Mouse (Mus musculus): ENCODE results near the gene Chst15. TPM values are rescaled to one million over a fixed set of nuclear protein-coding genes. Genes with fewer than 3 reads are reported as not detected.

The Chst15 gene
- polyA plus RNA-seq, 1 experiment from 2014 or later: 23.6 TPM

DNA sequence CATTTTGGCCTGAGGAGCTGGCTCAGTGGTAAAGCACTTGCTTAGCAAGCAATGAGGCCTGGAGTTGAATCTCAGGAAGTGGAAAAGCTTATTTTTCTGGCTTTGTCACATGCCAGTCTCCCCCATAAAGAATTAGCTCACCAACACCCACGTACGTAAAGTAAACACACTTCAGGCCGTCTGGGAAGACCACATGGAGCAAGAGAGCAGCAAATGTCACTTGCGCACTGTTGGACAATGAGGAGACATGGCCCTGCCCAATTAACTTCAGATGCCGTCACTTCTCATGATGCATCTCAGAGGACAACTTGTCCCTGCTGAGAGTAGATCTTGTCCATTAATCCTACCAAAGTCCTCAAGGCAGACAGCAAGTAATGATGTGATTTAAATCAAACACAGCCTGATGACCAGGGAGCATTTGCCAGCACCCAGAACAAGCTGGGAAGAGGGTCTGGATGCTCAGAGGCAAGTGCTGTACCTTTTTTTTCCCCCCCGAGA is 32.1 kb upstream of the Chst15 start:
- no peak for ATAC-seq (ENCODE audit: low FRiP score, low read depth)
- Histone ChIP-seq H3K4me3 (no peak overlapping the region), H3K27me3 (no peaks in the 10 kb centered on the region), H3K4me1 (peaks cover 4% of the 10 kb centered on the region; the same call in 1 of the 2 replicates), H3K36me3 (no peaks in the 10 kb centered on the region), H3K27ac (no peak overlapping the region), H3K9me3 (no peaks in the 10 kb centered on the region), H3K4me2 (replicated peaks) (no peak overlapping the region), H3K9ac (no peak overlapping the region)
- 58% methylated on average over 6 of the region's 6 CpGs for WGBS

DNA sequence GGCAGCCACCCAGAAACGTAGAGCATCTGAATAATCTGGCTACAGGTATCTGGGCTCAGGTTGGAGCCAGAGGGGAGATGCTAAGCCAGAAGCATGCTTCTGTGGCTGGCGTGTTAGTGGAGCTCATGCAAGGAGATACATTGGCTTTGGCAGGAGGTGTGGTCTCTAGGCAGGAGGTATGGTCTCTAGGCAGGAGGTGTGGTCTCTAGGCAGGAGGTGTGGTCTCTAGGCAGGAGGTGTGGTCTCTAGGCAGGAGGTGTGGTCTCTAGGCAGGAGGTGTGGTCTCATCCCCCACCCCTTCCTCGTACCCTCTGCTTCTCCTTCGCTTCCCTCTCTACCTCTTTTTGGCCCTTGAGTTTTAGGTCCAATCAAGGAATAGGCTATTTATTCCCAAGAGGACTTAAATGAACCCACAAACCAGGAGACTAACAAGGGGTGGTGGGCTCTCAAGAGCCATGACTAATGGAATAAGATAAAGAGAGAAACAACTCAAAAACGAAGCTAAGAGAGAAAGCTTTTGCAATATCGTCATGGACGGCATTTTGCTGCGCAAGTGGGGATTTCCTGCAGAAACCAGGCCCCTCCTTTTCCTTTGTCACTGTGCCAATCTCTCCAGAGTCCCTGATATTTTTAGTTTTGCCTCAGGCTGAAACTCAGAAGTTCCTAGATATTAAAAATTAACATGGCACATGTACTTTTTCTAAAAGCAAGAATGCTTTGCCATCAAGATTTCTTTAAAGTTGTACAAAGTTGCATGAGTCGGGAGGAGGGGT is 30.4 kb upstream of the Chst15 start:
- Histone ChIP-seq H3K9ac (no peak overlapping the region), H3K4me2 (replicated peaks) (no peak overlapping the region), H3K36me3 (no peaks in the 10 kb centered on the region), H3K4me1 (peaks cover 4% of the 10 kb centered on the region; the same call in 1 of the 2 replicates), H3K4me3 (no peak overlapping the region), H3K27ac (no peak overlapping the region), H3K9me3 (no peaks in the 10 kb centered on the region), H3K27me3 (no peaks in the 10 kb centered on the region)
- no peak for ATAC-seq (ENCODE audit: low FRiP score, low read depth)
- WGBS: 76% methylated on average over 9 of the region's 9 CpGs

DNA sequence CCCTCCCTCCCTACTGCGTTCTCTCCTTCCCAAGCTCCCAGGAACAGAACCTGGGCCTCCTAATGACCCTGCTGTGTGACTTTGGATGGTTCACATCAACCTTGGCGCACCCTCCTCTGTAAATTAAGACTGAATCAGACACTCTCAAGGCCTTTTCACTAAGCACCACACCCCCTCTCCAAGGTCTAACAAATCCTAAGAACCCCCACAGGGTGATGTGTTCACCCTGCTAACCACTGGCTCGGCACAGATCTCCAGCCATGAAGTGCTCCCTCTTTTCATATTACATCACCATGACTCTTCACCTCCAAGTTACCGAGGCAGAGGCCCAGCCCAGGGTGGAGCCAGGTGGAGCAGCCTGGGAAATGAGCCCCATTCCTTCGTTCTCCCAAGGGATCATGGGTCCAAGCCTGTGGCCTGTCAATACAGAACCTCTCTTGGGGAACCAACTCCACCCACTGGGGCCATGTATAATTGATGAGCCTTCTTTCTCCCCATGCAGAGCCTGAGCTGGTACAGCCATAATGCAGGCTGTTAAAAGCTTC is 28.6 kb upstream of the Chst15 start:
- H3K9ac ChIP-seq: no peak overlapping the region
- H3K36me3 ChIP-seq: no peaks in the 10 kb centered on the region
- H3K4me2 ChIP-seq (replicated peaks): no peak overlapping the region
- 66% methylated on average over 5 of the region's 5 CpGs for WGBS
- H3K4me3 ChIP-seq: no peak overlapping the region
- no peaks in the 10 kb centered on the region for H3K9me3 ChIP-seq
- H3K4me1 ChIP-seq: peaks cover 4% of the 10 kb centered on the region; the same call in 1 of the 2 replicates
- no peaks in the 10 kb centered on the region for H3K27me3 ChIP-seq
- no peak for ATAC-seq (ENCODE audit: low FRiP score, low read depth)
- no peak overlapping the region for H3K27ac ChIP-seq

DNA sequence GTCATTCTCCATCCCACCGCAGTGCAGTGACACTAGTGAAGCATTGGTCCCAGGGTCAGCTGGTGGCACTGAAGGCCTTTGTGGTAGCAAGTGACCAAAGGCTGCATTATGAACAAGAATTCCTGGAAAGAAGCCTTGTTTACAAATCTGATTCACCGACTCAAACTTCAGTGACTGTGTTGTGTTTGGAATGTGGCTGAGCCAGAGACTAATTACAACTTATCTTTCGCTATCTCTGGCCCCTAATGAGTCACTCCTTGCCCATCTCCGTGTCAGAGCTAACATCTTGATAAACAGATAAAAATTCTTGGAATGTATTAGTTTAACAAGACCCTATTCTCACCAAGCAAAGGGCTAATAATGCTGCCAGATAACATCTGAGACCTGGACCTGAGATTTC is 27.6 kb upstream of the Chst15 start:
- ATAC-seq (ENCODE audit: low FRiP score, low read depth): no peak
- WGBS: 51% methylated on average over 4 of the region's 4 CpGs
- Histone ChIP-seq H3K36me3 (no peaks in the 10 kb centered on the region), H3K4me3 (no peak overlapping the region), H3K27ac (no peak overlapping the region), H3K4me2 (replicated peaks) (no peak overlapping the region), H3K9me3 (no peaks in the 10 kb centered on the region), H3K9ac (no peak overlapping the region), H3K4me1 (peaks cover 4% of the 10 kb centered on the region; the same call in 1 of the 2 replicates), H3K27me3 (no peaks in the 10 kb centered on the region)

DNA sequence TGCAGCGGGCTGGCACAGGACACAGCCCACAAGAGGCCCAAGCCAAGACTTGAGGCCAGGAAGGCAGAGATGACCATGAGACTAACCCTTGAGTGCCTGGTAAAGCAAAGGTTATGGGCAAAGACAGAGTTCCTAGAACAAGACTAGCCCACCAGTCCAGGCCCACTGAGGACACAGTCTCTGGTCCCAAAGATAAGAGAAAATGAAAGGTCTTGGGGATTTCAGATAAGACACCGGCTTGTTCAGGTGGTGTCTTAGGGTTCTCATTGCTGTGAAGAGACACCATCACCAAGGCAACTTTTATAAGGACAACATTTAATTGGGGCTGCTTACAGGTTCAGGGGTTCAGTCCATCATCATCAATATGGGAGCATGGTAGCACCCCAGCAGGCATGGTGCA is 26.9 kb upstream of the Chst15 start:
- Histone ChIP-seq H3K4me1 (peaks cover 4% of the 10 kb centered on the region; the same call in 1 of the 2 replicates), H3K4me3 (no peak overlapping the region), H3K27me3 (no peaks in the 10 kb centered on the region), H3K4me2 (replicated peaks) (no peak overlapping the region), H3K9me3 (no peaks in the 10 kb centered on the region), H3K27ac (no peak overlapping the region), H3K36me3 (no peaks in the 10 kb centered on the region), H3K9ac (no peak overlapping the region)
- ATAC-seq (ENCODE audit: low FRiP score, low read depth): no peak
- WGBS: 94% methylated on average over 2 of the region's 2 CpGs

DNA sequence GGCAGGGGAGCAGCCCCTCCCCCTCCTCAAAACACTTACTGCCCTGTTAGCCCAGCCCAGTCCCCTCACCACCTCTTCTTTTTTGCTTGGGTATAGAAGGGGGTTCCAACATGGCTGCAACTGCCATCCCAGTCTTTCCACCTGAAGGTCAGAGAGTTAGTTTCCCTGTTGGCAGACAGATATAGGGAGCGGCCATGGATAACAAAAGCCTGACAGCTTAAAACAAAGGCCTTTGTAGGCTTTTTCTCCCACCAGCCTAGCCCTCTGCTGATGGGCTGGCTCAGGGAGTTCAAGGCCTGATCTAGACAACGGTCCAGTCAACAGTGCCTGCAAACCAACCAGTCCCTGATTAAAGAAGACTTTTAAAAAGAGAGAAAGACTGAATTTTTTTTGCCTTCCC is 26.1 kb upstream of the Chst15 start:
- no peak for ATAC-seq (ENCODE audit: low FRiP score, low read depth)
- 87% methylated on average over 2 of the region's 2 CpGs for WGBS
- no peak overlapping the region for H3K9ac ChIP-seq

DNA sequence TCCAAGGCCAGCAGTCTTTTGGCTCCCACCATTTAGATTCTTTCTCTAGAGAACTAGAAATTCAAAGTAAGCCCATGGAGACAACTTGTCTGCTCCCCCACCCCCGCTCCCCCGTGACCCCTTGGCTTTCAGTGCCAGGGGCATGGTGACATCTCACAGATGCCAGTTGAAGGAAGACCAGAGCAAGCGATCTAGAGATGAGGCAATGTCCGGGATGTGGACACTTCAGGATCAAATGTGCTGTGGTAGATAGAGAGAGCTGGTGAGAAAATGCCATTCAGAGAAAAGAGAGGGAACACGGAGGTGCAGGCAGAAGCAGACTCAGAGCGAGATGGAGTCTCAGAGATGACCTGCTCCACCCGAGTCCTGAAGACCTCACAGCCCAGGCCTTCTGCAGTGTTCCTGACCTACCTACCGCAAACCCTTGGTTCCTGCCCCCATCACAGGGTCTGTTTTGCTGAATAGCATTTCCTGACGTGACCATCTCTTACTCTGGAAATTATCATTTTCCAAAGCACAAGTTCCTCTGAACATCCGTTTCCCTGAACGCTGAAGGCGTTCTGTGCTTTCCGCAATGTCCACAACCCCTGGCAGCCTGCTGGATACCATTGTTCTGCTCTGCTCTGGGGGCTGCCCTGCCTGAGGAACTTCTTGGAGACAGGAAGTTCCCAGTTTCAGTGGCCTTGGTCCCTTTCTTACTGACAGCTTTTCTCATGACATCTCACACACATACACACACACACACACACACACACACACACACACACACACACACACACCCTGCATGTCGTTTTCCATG is 22.2 kb upstream of the Chst15 start:
- no peak overlapping the region for H3K27ac ChIP-seq
- H3K9me3 ChIP-seq: no peaks in the 10 kb centered on the region
- ATAC-seq (ENCODE audit: low FRiP score, low read depth): no peak
- peaks cover 15% of the 10 kb centered on the region for H3K4me1 ChIP-seq
- WGBS: 85% methylated on average over 14 of the region's 14 CpGs
- no peaks in the 10 kb centered on the region for H3K36me3 ChIP-seq
- no peak overlapping the region for H3K4me3 ChIP-seq
- no peak overlapping the region for H3K4me2 ChIP-seq (replicated peaks)
- H3K27me3 ChIP-seq: no peaks in the 10 kb centered on the region
- no peak overlapping the region for H3K9ac ChIP-seq

More for the DNA sequence above, 26.1 kb upstream of the Chst15 start:
- Histone ChIP-seq H3K27ac (no peak overlapping the region), H3K9me3 (no peaks in the 10 kb centered on the region), H3K27me3 (no peaks in the 10 kb centered on the region), H3K36me3 (no peaks in the 10 kb centered on the region), H3K4me1 (peaks cover 4% of the 10 kb centered on the region; the same call in 1 of the 2 replicates), H3K4me2 (replicated peaks) (no peak overlapping the region), H3K4me3 (no peak overlapping the region)

DNA sequence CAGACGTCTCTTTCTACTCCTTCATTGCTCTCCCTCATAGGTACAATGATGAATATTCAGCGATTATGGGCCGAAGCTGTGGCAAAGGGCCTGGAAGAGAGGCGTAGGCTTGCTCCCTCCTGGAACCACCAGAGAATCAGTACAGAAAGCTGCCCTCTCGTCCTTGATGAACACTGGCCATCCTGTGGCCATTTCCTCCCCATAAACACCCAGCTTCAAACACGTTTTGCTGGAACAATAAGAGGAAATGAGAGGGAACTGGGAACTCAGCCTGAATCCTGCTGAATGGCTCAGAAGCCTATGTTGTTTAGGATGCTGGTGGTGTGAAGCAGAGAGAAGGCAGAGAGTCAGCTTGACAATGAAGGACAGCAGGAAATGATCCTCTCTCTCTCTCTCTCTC is 21.3 kb upstream of the Chst15 start:
- no peaks in the 10 kb centered on the region for H3K9me3 ChIP-seq
- no peak overlapping the region for H3K4me2 ChIP-seq (replicated peaks)
- no peak for ATAC-seq (ENCODE audit: low FRiP score, low read depth)
- WGBS: 47% methylated on average over 6 of the region's 6 CpGs
- no peaks in the 10 kb centered on the region for H3K27me3 ChIP-seq
- no peaks in the 10 kb centered on the region for H3K36me3 ChIP-seq
- no peak overlapping the region for H3K4me3 ChIP-seq
- H3K4me1 ChIP-seq: peaks cover 15% of the 10 kb centered on the region
- no peak overlapping the region for H3K9ac ChIP-seq
- no peak overlapping the region for H3K27ac ChIP-seq

DNA sequence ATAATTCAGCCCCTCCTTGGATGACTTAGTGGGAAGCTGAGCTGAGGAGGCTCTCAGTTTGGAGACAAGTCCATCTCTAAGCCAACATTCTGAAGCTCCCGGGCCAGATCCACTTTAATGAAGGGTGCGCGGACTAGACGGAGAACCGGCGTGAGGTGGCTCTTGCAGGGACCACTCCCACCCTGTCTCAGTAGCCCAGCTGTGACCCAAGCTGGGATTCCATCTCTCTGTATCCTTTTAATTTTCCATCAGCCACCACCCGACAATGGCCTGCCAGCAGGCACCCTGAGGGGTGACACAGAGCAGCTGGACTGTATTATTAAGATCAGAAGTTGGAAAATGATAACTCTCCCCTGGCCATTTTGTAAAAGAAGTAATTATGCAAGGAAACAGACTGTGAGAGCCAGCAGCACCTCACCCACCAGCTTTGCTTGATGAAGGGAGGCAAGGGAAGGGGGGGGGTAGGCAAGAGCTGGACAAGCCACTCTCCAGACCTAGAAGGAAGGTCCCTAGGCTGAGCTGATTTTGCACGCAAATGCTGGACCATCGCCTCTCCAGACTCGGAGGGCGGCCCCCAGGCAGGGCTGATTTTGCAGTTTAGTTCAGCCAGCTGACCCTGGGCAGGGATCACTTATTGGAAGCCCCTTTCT is 20.4 kb upstream of the Chst15 start:
- no peak overlapping the region for H3K27ac ChIP-seq
- no peak for ATAC-seq (ENCODE audit: low FRiP score, low read depth)
- 65% methylated on average over 11 of the region's 11 CpGs for WGBS

DNA sequence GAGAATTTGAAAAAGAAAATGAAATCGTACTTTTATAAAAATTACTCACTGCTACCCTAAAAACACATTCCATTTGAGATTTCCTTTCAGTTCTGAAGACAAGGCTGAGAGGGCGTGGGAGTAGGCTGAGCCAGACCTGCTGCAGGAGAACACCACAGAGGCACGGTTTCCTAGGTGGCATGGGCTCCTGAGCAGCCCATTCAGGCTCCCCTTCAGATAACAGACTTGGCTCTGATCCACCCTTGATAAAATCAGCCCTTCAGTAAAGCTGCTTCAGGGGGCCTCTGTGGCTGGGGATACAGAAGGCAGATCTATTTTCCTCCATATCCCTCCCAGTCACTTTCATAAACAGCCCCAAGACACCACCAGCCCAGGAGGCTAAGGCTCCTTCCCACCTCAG is 19.8 kb upstream of the Chst15 start:
- H3K9ac ChIP-seq: no peak overlapping the region
- no peak overlapping the region for H3K4me3 ChIP-seq
- H3K4me2 ChIP-seq (replicated peaks): no peak overlapping the region
- no peaks in the 10 kb centered on the region for H3K36me3 ChIP-seq
- H3K27me3 ChIP-seq: no peaks in the 10 kb centered on the region
- ATAC-seq (ENCODE audit: low FRiP score, low read depth): no peak
- H3K9me3 ChIP-seq: no peaks in the 10 kb centered on the region
- peaks cover 26% of the 10 kb centered on the region for H3K4me1 ChIP-seq
- H3K27ac ChIP-seq: no peak overlapping the region
- WGBS: 66% methylated on average over 3 of the region's 3 CpGs

More for the DNA sequence above, 20.4 kb upstream of the Chst15 start:
- Histone ChIP-seq H3K4me3 (no peak overlapping the region), H3K9ac (no peak overlapping the region), H3K4me1 (peaks cover 20% of the 10 kb centered on the region), H3K36me3 (no peaks in the 10 kb centered on the region), H3K27me3 (no peaks in the 10 kb centered on the region), H3K4me2 (replicated peaks) (no peak overlapping the region), H3K9me3 (no peaks in the 10 kb centered on the region)

DNA sequence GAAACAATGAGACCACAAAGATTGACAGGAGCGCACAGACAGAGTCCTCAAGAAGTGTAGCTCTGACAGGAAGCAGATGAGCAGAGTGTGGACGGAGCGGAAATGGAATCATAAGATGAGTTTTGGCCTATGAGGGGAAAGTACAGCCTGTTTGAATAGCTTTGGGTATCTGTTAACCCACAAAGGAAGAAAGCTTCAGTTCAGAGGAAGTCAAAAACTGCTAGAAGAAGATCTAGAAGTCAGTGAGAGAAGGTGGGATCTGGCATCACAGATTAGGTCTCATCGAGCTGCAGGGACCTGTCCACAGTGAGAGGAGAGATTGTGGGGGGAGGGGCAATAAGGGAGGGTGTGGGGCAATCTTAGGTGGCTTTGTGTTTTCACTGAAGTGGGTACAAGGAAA is 18.3 kb upstream of the Chst15 start:
- H3K4me2 ChIP-seq (replicated peaks): no peak overlapping the region

DNA sequence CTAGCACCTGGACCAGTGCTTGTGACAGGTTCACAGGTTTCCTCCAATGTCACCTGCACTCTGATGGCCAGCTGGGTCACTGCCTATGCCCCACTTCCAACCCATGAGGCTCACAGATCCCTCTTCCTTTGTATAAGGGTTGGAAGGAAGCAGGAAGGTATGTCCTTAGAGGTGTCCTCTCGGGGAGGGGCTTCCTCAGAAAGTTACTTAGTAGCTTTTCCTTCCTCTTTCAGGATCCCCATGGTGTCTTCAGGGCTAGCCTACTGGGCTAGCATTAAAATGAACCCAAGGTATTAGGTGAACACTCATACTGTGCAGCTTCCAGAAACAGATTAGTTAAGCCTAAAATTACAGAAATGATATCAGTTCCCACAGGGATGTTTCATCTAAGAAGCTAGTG is 16.1 kb upstream of the Chst15 start:
- H3K4me3 ChIP-seq: no peak overlapping the region
- H3K9me3 ChIP-seq: no peaks in the 10 kb centered on the region
- H3K27me3 ChIP-seq: no peaks in the 10 kb centered on the region
- H3K4me1 ChIP-seq: peaks cover 28% of the 10 kb centered on the region
- WGBS: 82% methylated on average over 1 of the region's 1 CpGs
- no peak overlapping the region for H3K4me2 ChIP-seq (replicated peaks)
- H3K9ac ChIP-seq: no peak overlapping the region
- H3K36me3 ChIP-seq: no peaks in the 10 kb centered on the region
- H3K27ac ChIP-seq: no peak overlapping the region
- ATAC-seq (ENCODE audit: low FRiP score, low read depth): no peak

More for the DNA sequence above, 18.3 kb upstream of the Chst15 start:
- H3K9me3 ChIP-seq: no peaks in the 10 kb centered on the region
- H3K27ac ChIP-seq: no peak overlapping the region
- WGBS: 93% methylated on average over 4 of the region's 4 CpGs
- no peak for ATAC-seq (ENCODE audit: low FRiP score, low read depth)
- H3K4me1 ChIP-seq: peaks cover 28% of the 10 kb centered on the region
- no peak overlapping the region for H3K9ac ChIP-seq
- H3K27me3 ChIP-seq: no peaks in the 10 kb centered on the region
- H3K36me3 ChIP-seq: no peaks in the 10 kb centered on the region
- no peak overlapping the region for H3K4me3 ChIP-seq
